Mouse (Mus musculus) frontal cortex, postnatal 14 days (tissue): ENCODE measurements around the gene Tom1l2.

Experiments used
- DNase-seq, 2 experiments: peaks; one replicate each; pipeline ENCODE4 v3.0.0; 2022; ENCODE audit warnings: low spot score in 2 of 2

Gene Tom1l2

GRCm38 (mm10) chr11:60352559-60353411 lies at the start of gene Tom1l2, which contains the start of gene Drc3:
Gene Tom1l2, minus strand, starts transcription at chr11:60352905.
Gene Drc3, plus strand, starts transcription at chr11:60353329.
- peak; percentile 99 to 100 for DNase-seq

GRCm38 (mm10) chr11:60397172-60397571 lies 44.5 kb upstream of the Tom1l2 start:
- DNase-seq: peak; percentile 38 to 43

GRCm38 (mm10) chr11:60396546-60396945 lies 43.8 kb upstream of the Tom1l2 start:
- peak in 1 of 2 experiments; percentile 21 for DNase-seq

GRCm38 (mm10) chr11:60391346-60391745 lies 38.6 kb upstream of the Tom1l2 start:
- no peak for DNase-seq

- DNase-seq: no peak
Observed at GRCm38 (mm10) chr11:60387944-60388343, 35.2 kb upstream of the Tom1l2 start.

GRCm38 (mm10) chr11:60385946-60386345 lies 33.2 kb upstream of the Tom1l2 start:
- DNase-seq: no peak

GRCm38 (mm10) chr11:60384762-60385421 lies 32.2 kb upstream of the Tom1l2 start:
- DNase-seq: peak; percentile 66 to 67

GRCm38 (mm10) chr11:60383518-60383917 lies 30.8 kb upstream of the Tom1l2 start:
- no peak for DNase-seq

GRCm38 (mm10) chr11:60374481-60374880 lies 21.8 kb upstream of the Tom1l2 start:
- DNase-seq: no peak

GRCm38 (mm10) chr11:60370431-60370830 lies 17.7 kb upstream of the Tom1l2 start:
- no peak for DNase-seq

GRCm38 (mm10) chr11:60369448-60369847 lies 16.7 kb upstream of the Tom1l2 start:
- DNase-seq: no peak

GRCm38 (mm10) chr11:60368909-60369308 lies 16.2 kb upstream of the Tom1l2 start:
- DNase-seq: no peak

GRCm38 (mm10) chr11:60367256-60367655 lies 14.6 kb upstream of the Tom1l2 start:
- no peak for DNase-seq

- DNase-seq: no peak
Observed at GRCm38 (mm10) chr11:60366239-60367019, 13.7 kb upstream of the Tom1l2 start.

GRCm38 (mm10) chr11:60360631-60361201 lies 8.0 kb upstream of the Tom1l2 start:
- no peak for DNase-seq

- DNase-seq: no peak
Observed at GRCm38 (mm10) chr11:60359936-60360335, 7.2 kb upstream of the Tom1l2 start.

- no peak for DNase-seq
Observed at GRCm38 (mm10) chr11:60359138-60359537, 6.4 kb upstream of the Tom1l2 start.

GRCm38 (mm10) chr11:60358548-60358947 lies 5.8 kb upstream of the Tom1l2 start:
- DNase-seq: no peak

GRCm38 (mm10) chr11:60357116-60357515 lies 4.4 kb upstream of the Tom1l2 start:
- DNase-seq: no peak

- no peak for DNase-seq
Observed at GRCm38 (mm10) chr11:60355952-60356351, 3.2 kb upstream of the Tom1l2 start.

GRCm38 (mm10) chr11:60351925-60352371 lies 757 bp downstream of the Tom1l2 start:
- peak; percentile 46 to 47 for DNase-seq

- no peak for DNase-seq
Observed at GRCm38 (mm10) chr11:60351388-60351787, 1.3 kb downstream of the Tom1l2 start.
